Mouse (Mus musculus): Measurements from ENCODE around the gene Prdm1. TPM values are rescaled to one million over a fixed set of nuclear protein-coding genes. Genes with fewer than 3 reads are reported as not detected.

Gene Prdm1
- total RNA-seq, 1 experiment = 2.2 TPM

DNA sequence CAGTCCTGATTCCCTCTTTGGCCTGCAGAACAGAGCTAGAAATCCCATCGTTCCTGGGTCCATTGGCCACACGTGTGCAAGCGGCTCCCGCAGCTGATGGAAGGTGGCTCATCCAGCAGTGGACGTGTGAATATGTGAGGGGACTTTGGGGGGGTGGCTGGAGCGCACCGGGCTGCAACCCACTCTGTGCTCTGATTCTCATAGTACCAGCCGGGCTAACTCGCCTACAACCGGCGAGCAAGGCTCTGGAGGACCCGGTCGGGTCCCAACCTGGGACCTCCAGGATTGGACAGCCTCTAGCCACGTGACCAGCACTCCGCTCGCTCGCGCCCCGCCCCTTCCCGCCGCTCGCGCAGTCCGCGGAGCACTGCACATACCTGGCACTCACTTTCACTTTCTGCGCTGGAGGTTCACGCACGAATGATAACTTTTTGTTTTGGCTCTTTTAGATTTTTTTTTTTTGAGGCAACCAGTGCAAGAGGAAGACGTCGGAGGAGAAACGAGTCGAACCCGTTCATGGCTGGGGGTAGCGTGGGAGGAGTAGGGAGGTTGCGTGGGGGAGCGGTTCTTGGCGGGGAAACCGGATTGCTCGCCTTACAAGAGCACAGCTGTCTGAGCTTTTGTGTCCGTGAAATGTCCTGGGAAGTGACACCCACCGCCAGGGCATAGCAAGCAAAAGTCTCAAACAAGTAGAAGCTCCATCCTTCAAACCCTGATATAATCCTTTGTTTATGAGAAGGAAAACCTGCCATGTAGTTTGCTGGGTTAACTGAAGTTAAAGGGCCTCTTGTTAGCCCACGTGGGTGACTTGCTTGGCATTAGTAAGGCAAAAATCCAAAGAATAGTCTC is 1.1 kb upstream of the Prdm1 start:
- DNase-seq (ENCODE audit: low read depth, low spot score) = peak; percentile 77
- Histone ChIP-seq H3K4me1 (ENCODE audit: control insufficient read depth in 2 of 2, insufficient read depth in 2 of 2, low read length in 2 of 2, poor library complexity in 1 of 2) (peaks cover 2% of the 10 kb centered on the region in 2 experiments; a peak in 2 of 4 replicates), H3K4me3 (ENCODE audit: insufficient read depth in 1 of 2, low read depth in 1 of 2, low read length in 2 of 2, poor library complexity in 1 of 2, severe bottlenecking in 1 of 2) (peak overlapping the region; percentile 67 to 76), H3K9ac (ENCODE audit: insufficient read depth, low read depth, low read length, poor library complexity, severe bottlenecking) (peak overlapping the region; percentile 57), H3K27ac (ENCODE audit: insufficient read depth, low read depth, low read length, poor library complexity, severe bottlenecking) (no peak overlapping the region), H3K9me3 (ENCODE audit: control insufficient read depth, insufficient read depth, low read depth, low read length) (no peaks in the 10 kb centered on the region), H3K36me3 (ENCODE audit: control insufficient read depth, insufficient read depth, low read length, poor library complexity, severe bottlenecking) (no peaks in the 10 kb centered on the region)
- in situ Hi-C loops (cut with MboI; ENCODE audit: low sequenced_read_pairs in 2 of 2, unreplicated experiment in 2 of 2) = no loop called here
- 0 out of 2 replicates have a peak, but pooled peaks have one; percentile 8 for TF ChIP-seq HCFC1 (IDR thresholded peaks at IDR 0.05; ENCODE audit: borderline replicate concordance, insufficient read depth, low read length)
- no peak for TF ChIP-seq ZC3H11A (IDR thresholded peaks at IDR 0.05; ENCODE audit: borderline replicate concordance, low read depth, low read length)

DNA sequence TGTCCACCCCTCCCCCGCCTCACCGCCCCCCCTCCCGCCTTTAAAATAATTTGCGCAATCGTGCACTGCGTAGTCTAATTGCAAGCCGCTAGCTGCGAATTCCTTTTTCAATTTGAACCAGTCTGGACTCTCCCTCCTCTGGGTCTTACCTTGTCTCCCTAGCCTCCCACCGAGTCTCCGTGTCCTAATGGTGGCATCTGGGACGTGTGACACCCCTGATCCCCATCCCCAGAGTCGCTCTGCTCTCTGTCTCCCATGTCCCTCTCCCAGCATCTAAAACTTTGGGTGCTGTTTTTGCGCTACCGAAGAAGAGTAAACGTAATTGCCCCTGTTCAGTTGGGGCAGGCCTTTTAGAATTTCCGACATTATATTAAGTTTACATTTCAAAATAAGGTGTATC is 650 bp downstream of the Prdm1 start:
- H3K9ac ChIP-seq (ENCODE audit: insufficient read depth, low read depth, low read length, poor library complexity, severe bottlenecking) = no peak overlapping the region
- no peak for TF ChIP-seq CHD2 (IDR thresholded peaks at IDR 0.05; ENCODE audit: low read depth, low read length)
- no peak for TF ChIP-seq ZC3H11A (IDR thresholded peaks at IDR 0.05; ENCODE audit: borderline replicate concordance, low read depth, low read length)
- TF ChIP-seq HCFC1 (IDR thresholded peaks at IDR 0.05; ENCODE audit: borderline replicate concordance, insufficient read depth, low read length) = no peak
- TF ChIP-seq MAFK (IDR thresholded peaks at IDR 0.05; ENCODE audit: insufficient read depth, low read depth, low read length) = no peak
- TF ChIP-seq ZNF384 (IDR thresholded peaks at IDR 0.05; ENCODE audit: low read depth, low read length) = no peak
- in situ Hi-C loops (cut with MboI; ENCODE audit: low sequenced_read_pairs in 2 of 2, unreplicated experiment in 2 of 2) = no loop called here
- H3K36me3 ChIP-seq (ENCODE audit: control insufficient read depth, insufficient read depth, low read length, poor library complexity, severe bottlenecking) = no peaks in the 10 kb centered on the region
- H3K4me1 ChIP-seq (ENCODE audit: control insufficient read depth in 2 of 2, insufficient read depth in 2 of 2, low read length in 2 of 2, poor library complexity in 1 of 2) = peaks cover 2% of the 10 kb centered on the region in 2 experiments; a peak in 2 of 4 replicates
- DNase-seq (ENCODE audit: low read depth, low spot score) = no peak
- H3K4me3 ChIP-seq (ENCODE audit: insufficient read depth in 1 of 2, low read depth in 1 of 2, low read length in 2 of 2, poor library complexity in 1 of 2, severe bottlenecking in 1 of 2) = peak overlapping the region; percentile 32 to 76; a peak in 2 of 4 replicates
- no peak overlapping the region for H3K27ac ChIP-seq (ENCODE audit: insufficient read depth, low read depth, low read length, poor library complexity, severe bottlenecking)
- H3K9me3 ChIP-seq (ENCODE audit: control insufficient read depth, insufficient read depth, low read depth, low read length) = no peaks in the 10 kb centered on the region

DNA sequence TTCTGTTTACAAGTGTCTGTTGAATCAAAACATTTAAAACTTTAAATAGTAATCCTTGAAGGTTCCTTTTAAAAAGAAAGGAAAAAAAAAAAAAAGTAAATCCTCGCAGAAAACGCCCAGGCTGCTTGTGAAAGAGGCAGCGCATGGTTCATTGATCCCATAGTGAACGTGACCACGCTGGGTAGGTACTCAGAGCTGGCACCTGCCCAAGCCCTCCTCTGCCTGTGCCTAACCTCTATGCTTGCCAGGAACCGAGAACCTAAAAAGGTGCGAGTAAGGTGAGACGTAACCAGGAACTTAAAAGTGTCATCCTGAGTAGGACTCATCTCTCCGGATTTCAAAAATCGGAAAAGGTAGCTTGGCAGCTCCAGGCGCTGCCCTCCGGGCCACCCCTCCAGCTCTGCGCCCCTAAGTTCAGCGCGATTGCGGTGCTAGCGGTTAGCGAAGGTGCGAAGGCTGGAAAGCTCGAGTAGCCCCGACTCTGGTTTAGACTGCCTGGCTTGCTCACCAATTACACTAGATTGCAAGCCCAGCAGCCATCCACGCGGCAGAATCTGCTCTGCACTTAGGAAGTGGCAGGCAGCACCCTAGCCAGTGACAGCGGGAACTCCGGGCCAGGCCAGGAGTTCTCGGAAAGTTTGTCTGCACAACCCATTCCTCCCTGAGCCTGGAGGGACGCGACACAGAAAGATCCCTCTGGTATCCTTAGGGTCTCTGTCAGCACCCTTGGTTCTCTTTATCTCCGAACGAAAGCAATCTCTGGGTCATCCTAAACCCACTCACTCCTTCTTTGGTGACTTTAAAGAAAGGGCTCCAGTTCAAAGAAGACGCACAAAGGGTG is 1.3 kb downstream of the Prdm1 start:
- Histone ChIP-seq H3K9ac (ENCODE audit: insufficient read depth, low read depth, low read length, poor library complexity, severe bottlenecking) (0 out of 2 replicates have a peak overlapping the region, but pooled peaks have one; percentile 1), H3K36me3 (ENCODE audit: control insufficient read depth, insufficient read depth, low read length, poor library complexity, severe bottlenecking) (no peaks in the 10 kb centered on the region), H3K27ac (ENCODE audit: insufficient read depth, low read depth, low read length, poor library complexity, severe bottlenecking) (no peak overlapping the region), H3K9me3 (ENCODE audit: control insufficient read depth, insufficient read depth, low read depth, low read length) (no peaks in the 10 kb centered on the region), H3K4me3 (ENCODE audit: insufficient read depth in 1 of 2, low read depth in 1 of 2, low read length in 2 of 2, poor library complexity in 1 of 2, severe bottlenecking in 1 of 2) (peak overlapping the region; percentile 11 to 32; a peak in 3 of 4 replicates), H3K4me1 (ENCODE audit: control insufficient read depth in 2 of 2, insufficient read depth in 2 of 2, low read length in 2 of 2, poor library complexity in 1 of 2) (peaks cover 2% of the 10 kb centered on the region in 2 experiments; a peak in 2 of 4 replicates)
- no peak for DNase-seq (ENCODE audit: low read depth, low spot score)
- TF ChIP-seq HCFC1 (IDR thresholded peaks at IDR 0.05; ENCODE audit: borderline replicate concordance, insufficient read depth, low read length) (no peak), ZC3H11A (IDR thresholded peaks at IDR 0.05; ENCODE audit: borderline replicate concordance, low read depth, low read length) (no peak), CHD2 (IDR thresholded peaks at IDR 0.05; ENCODE audit: low read depth, low read length) (no peak), ZNF384 (IDR thresholded peaks at IDR 0.05; ENCODE audit: low read depth, low read length) (no peak), MAFK (IDR thresholded peaks at IDR 0.05; ENCODE audit: insufficient read depth, low read depth, low read length) (no peak)
- in situ Hi-C loops (cut with MboI; ENCODE audit: low sequenced_read_pairs in 2 of 2, unreplicated experiment in 2 of 2) = no loop called here

DNA sequence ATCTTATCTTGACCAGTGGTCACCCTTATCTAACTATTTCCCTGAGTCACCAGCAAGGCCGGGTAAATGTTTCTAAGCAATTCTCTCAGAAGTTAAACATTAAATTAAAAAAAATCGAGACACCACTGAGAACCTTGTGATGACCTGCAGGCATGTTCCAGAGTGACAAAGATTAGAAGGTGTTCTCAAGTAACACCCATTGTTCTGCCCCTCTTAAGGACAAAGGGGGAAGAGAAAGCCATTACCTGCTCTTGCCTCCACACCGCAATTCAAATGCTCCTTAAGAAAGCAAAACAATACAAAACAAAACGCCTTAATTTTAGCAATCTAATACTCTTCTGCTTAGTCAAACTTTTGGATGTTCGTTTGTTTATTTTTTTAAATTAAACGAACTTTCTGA is 8.1 kb downstream of the Prdm1 start:
- DNase-seq (ENCODE audit: low read depth, low spot score) = no peak
- in situ Hi-C loops (cut with MboI; ENCODE audit: low sequenced_read_pairs in 2 of 2, unreplicated experiment in 2 of 2) = no loop called here
- H3K4me1 ChIP-seq (ENCODE audit: control insufficient read depth in 2 of 2, insufficient read depth in 2 of 2, low read length in 2 of 2, poor library complexity in 1 of 2) = peaks cover 0 to 3% of the 10 kb centered on the region in 2 experiments; a peak in 1 of 4 replicates
- H3K4me3 ChIP-seq (ENCODE audit: insufficient read depth in 1 of 2, low read depth in 1 of 2, low read length in 2 of 2, poor library complexity in 1 of 2, severe bottlenecking in 1 of 2) = no peak overlapping the region
- H3K27ac ChIP-seq (ENCODE audit: insufficient read depth, low read depth, low read length, poor library complexity, severe bottlenecking) = no peak overlapping the region
- H3K36me3 ChIP-seq (ENCODE audit: control insufficient read depth, insufficient read depth, low read length, poor library complexity, severe bottlenecking) = no peaks in the 10 kb centered on the region
- no peak overlapping the region for H3K9ac ChIP-seq (ENCODE audit: insufficient read depth, low read depth, low read length, poor library complexity, severe bottlenecking)
- TF ChIP-seq HCFC1 (IDR thresholded peaks at IDR 0.05; ENCODE audit: borderline replicate concordance, insufficient read depth, low read length) = no peak
- 0 out of 2 replicates have a peak, but pooled peaks have one; percentile 73 for TF ChIP-seq ZNF384 (IDR thresholded peaks at IDR 0.05; ENCODE audit: low read depth, low read length)
- no peak for TF ChIP-seq ZC3H11A (IDR thresholded peaks at IDR 0.05; ENCODE audit: borderline replicate concordance, low read depth, low read length)
- peak; percentile 32; the same call in 1 of the 2 replicates for TF ChIP-seq MAFK (IDR thresholded peaks at IDR 0.05; ENCODE audit: insufficient read depth, low read depth, low read length)
- TF ChIP-seq CHD2 (IDR thresholded peaks at IDR 0.05; ENCODE audit: low read depth, low read length) = no peak
- H3K9me3 ChIP-seq (ENCODE audit: control insufficient read depth, insufficient read depth, low read depth, low read length) = no peaks in the 10 kb centered on the region
